Mouse (Mus musculus) heart, embryonic 11.5 days (tissue): ENCODE results near the gene St5. TPM values are rescaled to one million over a fixed set of nuclear protein-coding genes. Genes with fewer than 3 reads are reported as not detected.

Experiments
- ATAC-seq: fragments of 200-750 bp; cut with Nextera tagmentation; replicated peaks from 2 replicates; pipeline ENCODE4 v1.8.0; 2017; ENCODE audit warnings: moderate library complexity; ENCODE audit not compliant: insufficient number of reproducible peaks, low FRiP score, low TSS enrichment
- H3K27ac ChIP-seq: fragments of 300-500 bp; sonication (generic); 2 replicates; pipeline ENCODE4 v1.5.1; 2014; ENCODE audit warnings: mild to moderate bottlenecking, low read depth, low read length
- H3K27me3 ChIP-seq: fragments of 300-500 bp; sonication (generic); 2 replicates; pipeline ENCODE4 v1.6.1; 2014; ENCODE audit warnings: mild to moderate bottlenecking, low read length, mixed read lengths; ENCODE audit not compliant: control insufficient read depth, insufficient read depth
- H3K36me3 ChIP-seq: fragments of 300-500 bp; sonication (generic); 2 replicates; pipeline ENCODE4 v1.6.1; 2014; ENCODE audit warnings: mild to moderate bottlenecking, low read length, moderate library complexity, mixed read lengths; ENCODE audit not compliant: control insufficient read depth, insufficient read depth
- H3K4me1 ChIP-seq: fragments of 300-500 bp; sonication (generic); 2 replicates; pipeline ENCODE4 v1.6.1; 2014; ENCODE audit warnings: low read length; ENCODE audit not compliant: control insufficient read depth, insufficient read depth
- H3K4me2 ChIP-seq: fragments of 300-500 bp; sonication (generic); 2 replicates; pipeline ENCODE4 v1.6.1; 2014; ENCODE audit warnings: mild to moderate bottlenecking, moderate library complexity
- H3K4me3 ChIP-seq: fragments of 300-500 bp; sonication (generic); 2 replicates; pipeline ENCODE4 v1.5.1; 2014; ENCODE audit warnings: low read depth, low read length
- H3K9ac ChIP-seq: fragments of 300-500 bp; sonication (generic); 2 replicates; pipeline ENCODE4 v1.6.1; 2014; ENCODE audit warnings: mild to moderate bottlenecking, low read depth, low read length, moderate library complexity
- H3K9me3 ChIP-seq: fragments of 300-500 bp; sonication (generic); replicated peaks from 2 replicates; pipeline ENCODE4 v1.6.1; 2016; ENCODE audit warnings: low read length; ENCODE audit not compliant: control insufficient read depth
- WGBS: fragments of 180-500 bp; shearing (Covaris S2); extraction: QIAGEN DNeasy Blood & Tissue Kit; methylation state at CpG from one replicate; pipeline ENCODE4 v1.1.7; 2014; ENCODE audit not compliant: insufficient replicate concordance; 5-methylcytosine and 5-hydroxymethylcytosine counted together
- polyA plus RNA-seq: library from polyadenylated mRNA; unstranded; fragments of >200 nt; fragmentation: Nextera tagmentation; extraction: Ambion mirVana; gene quantifications from 2 replicates; pipeline ENCODE4 v1.2.1, GENCODE M21; 2014

Gene St5
- polyA plus RNA-seq, 1 experiment from 2014 or later, result 31.0 TPM

DNA sequence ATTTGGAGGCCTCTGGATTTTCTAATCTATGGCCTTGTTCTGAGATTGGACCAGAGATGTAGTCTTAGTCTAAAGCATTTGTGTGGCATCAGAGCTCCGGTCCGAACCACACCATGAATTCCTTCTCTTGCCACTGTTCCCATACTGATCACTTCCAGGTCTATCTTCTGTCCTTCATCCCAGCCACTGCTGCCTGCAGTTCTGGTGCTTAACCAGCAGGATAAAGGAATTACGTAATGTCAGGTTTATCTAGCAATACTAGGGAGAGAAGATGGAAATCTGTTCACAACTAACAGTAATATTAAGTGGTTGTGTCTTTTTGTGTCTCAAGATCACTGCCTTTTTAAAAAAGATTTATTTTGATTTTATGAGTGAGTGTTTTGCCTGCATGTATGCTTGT lies 13.3 kb downstream of the St5 start:
- H3K27ac ChIP-seq, result no peak overlapping the region
- H3K4me2 ChIP-seq, result no peak overlapping the region
- peaks cover 12% of the 10 kb centered on the region; the same call in 1 of the 2 replicates for H3K4me1 ChIP-seq
- no peaks in the 10 kb centered on the region for H3K27me3 ChIP-seq
- no peak overlapping the region for H3K4me3 ChIP-seq
- no peak for ATAC-seq
- H3K9me3 ChIP-seq, result no peaks in the 10 kb centered on the region
- no peaks in the 10 kb centered on the region for H3K36me3 ChIP-seq
- 78% methylated on average over 3 of the region's 3 CpGs for WGBS
- no peak overlapping the region for H3K9ac ChIP-seq

- H3K36me3 ChIP-seq, result no peaks in the 10 kb centered on the region
- no peaks in the 10 kb centered on the region for H3K27me3 ChIP-seq
- H3K9me3 ChIP-seq, result no peaks in the 10 kb centered on the region
- H3K4me1 ChIP-seq, result peaks cover 12% of the 10 kb centered on the region; the same call in 1 of the 2 replicates
- 58% methylated on average over 9 of the region's 9 CpGs for WGBS
- no peak overlapping the region for H3K27ac ChIP-seq
- no peak overlapping the region for H3K4me3 ChIP-seq
- ATAC-seq, result no peak
- H3K4me2 ChIP-seq, result no peak overlapping the region
- no peak overlapping the region for H3K9ac ChIP-seq
Measured at GRCm38 (mm10) chr7:109686585-109687128, 16.7 kb downstream of the St5 start.

GRCm38 (mm10) chr7:109680879-109681278 lies 22.5 kb downstream of the St5 start:
- no peaks in the 10 kb centered on the region for H3K27me3 ChIP-seq
- 97% methylated on average over 1 of the region's 1 CpGs for WGBS
- H3K27ac ChIP-seq, result no peak overlapping the region
- H3K4me1 ChIP-seq, result no peaks in the 10 kb centered on the region
- no peak for ATAC-seq
- no peak overlapping the region for H3K9ac ChIP-seq
- H3K4me2 ChIP-seq, result no peak overlapping the region
- H3K36me3 ChIP-seq, result no peaks in the 10 kb centered on the region
- H3K4me3 ChIP-seq, result no peak overlapping the region
- no peaks in the 10 kb centered on the region for H3K9me3 ChIP-seq

GRCm38 (mm10) chr7:109680284-109680683 lies 23.1 kb downstream of the St5 start:
- 84% methylated on average over 2 of the region's 2 CpGs for WGBS
- Histone ChIP-seq H3K27me3 (no peaks in the 10 kb centered on the region), H3K9ac (no peak overlapping the region), H3K4me3 (no peak overlapping the region), H3K36me3 (no peaks in the 10 kb centered on the region), H3K27ac (no peak overlapping the region), H3K4me2 (no peak overlapping the region), H3K9me3 (no peaks in the 10 kb centered on the region), H3K4me1 (no peaks in the 10 kb centered on the region)
- no peak for ATAC-seq

DNA sequence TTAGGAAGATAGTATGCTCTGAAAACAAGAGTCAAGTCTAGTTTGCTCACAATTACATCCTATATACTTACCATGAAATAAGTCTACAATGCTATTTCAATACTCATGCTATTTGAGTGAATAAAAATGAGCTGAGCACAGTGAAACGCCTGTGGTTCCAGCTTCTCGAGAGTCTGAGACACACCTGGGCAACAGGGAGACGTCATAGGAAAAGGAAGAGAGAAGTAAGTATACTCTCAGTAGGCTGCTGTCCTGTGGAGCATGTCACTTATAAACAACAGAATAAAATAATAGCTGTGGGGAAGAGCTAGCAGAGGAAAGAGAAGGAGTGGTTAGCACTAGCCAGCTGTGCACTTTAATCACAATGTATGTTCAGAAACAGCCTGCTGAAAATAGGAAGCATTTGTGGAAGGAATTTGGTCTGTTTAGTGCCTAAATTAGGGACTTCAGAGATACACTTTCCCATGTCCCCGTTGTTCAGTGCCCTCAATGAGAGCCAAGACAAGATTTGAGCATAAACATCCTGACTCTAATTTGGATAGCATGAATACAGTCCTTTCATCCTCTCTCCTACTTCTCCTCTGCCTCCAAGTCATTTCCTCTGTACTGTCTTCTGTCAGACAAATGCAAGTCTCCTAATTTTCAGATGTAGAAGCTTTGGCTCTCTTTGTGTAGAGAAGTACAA lies 28.3 kb downstream of the St5 start:
- Histone ChIP-seq H3K4me1 (peaks cover 11% of the 10 kb centered on the region), H3K9ac (no peak overlapping the region), H3K9me3 (no peaks in the 10 kb centered on the region), H3K4me3 (no peak overlapping the region), H3K27me3 (no peaks in the 10 kb centered on the region), H3K36me3 (no peaks in the 10 kb centered on the region), H3K4me2 (no peak overlapping the region), H3K27ac (no peak overlapping the region)
- 72% methylated on average over 4 of the region's 4 CpGs for WGBS
- no peak for ATAC-seq

GRCm38 (mm10) chr7:109671581-109672471 lies 31.6 kb downstream of the St5 start:
- no peaks in the 10 kb centered on the region for H3K9me3 ChIP-seq
- no peaks in the 10 kb centered on the region for H3K36me3 ChIP-seq
- H3K9ac ChIP-seq, result peak overlapping the region; percentile 79
- peak overlapping the region; percentile 63 for H3K4me2 ChIP-seq
- peak overlapping the region; percentile 52 for H3K4me3 ChIP-seq
- H3K4me1 ChIP-seq, result peaks cover 18% of the 10 kb centered on the region
- peak; percentile 91 for ATAC-seq
- no peaks in the 10 kb centered on the region for H3K27me3 ChIP-seq
- WGBS, result under 1% methylated on average over 37 of the region's 44 CpGs
- H3K27ac ChIP-seq, result peak overlapping the region; percentile 90

DNA sequence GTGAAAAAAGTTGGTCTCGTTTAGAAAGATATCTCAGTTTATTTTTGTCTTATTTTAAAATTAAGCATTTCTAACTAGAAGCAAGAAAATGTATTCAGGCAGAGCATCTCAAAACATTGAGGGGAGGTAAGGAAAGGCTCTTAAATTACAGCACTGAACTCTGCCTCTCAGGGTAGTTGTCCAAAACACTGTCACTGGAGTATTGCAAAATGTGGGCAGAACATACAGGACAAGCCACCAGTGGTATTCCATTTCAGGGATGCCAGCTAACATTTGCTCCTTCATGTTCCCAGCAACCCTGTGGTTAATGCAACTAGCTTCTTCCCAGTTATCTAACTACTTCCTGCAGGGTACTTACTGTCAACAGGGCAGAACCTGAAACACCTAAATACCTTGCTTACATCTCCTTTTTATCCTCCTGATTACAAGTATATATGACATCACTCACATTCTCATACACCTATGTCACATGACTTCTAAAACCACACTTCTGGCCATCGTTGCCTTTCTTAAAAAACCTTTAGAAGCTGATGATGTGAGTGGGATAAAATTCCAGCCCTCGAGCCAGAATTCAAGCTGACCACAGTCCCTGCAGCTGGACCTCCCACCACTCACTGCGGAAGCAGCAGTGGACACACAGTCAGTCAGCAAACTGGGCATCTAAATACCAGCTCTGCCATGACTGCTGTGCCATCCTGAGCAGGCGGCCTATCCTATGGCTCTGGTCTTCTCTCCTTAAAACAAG lies 33.8 kb downstream of the St5 start:
- Histone ChIP-seq H3K4me3 (no peak overlapping the region), H3K27me3 (no peaks in the 10 kb centered on the region), H3K27ac (no peak overlapping the region), H3K9me3 (no peaks in the 10 kb centered on the region), H3K9ac (no peak overlapping the region), H3K4me2 (peak overlapping the region; percentile 45), H3K36me3 (no peaks in the 10 kb centered on the region), H3K4me1 (peaks cover 18% of the 10 kb centered on the region)
- WGBS, result 66% methylated on average over 5 of the region's 5 CpGs
- no peak for ATAC-seq

GRCm38 (mm10) chr7:109666664-109667063 lies 36.7 kb downstream of the St5 start:
- Histone ChIP-seq H3K4me3 (no peak overlapping the region), H3K27ac (no peak overlapping the region), H3K9me3 (no peaks in the 10 kb centered on the region), H3K9ac (no peak overlapping the region), H3K36me3 (no peaks in the 10 kb centered on the region), H3K27me3 (no peaks in the 10 kb centered on the region), H3K4me1 (peaks cover 9% of the 10 kb centered on the region), H3K4me2 (no peak overlapping the region)
- 81% methylated on average over 5 of the region's 5 CpGs for WGBS
- ATAC-seq, result no peak
